Mouse (Mus musculus): ENCODE measurements at regions not wholly inside any gene's neighbourhood (a gene's known extent, or its start where the extent isn't known, plus 50 kb on each side); places are given as distances from the start of the nearest gene placed in this dataset.

DNA sequence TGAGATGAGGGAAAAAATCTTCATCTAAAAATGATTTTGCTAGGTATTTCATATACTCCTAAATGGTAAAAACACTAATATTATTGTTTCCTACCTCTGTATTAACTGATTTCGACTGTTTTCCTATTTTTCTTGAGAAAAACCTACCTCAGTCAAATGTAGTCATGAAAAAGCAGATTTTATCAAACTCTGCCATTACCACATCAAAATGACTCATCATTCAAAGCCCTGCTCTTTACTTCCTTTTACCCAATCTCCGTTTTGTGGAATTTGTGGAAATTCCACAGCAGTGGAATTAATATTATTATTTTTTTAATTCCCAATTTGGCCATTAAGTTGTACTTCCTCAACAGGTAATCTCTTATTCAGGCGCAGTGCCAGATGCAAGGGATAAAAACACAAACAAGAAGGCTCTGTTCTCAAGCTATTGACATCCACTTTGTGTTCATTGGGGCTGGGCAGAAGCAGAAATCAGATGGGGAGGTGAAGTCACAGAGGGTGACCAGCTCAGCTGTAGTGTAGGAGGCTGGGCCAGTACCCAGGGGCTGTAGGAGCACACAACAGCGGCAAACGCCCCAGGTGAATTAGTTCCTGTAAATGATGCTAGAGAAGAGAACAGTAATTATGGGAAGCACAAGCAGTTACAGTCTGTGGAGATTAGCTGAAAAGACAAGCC, 138.2 kb upstream of the Mocs2 start:
- TF ChIP-seq CTCF (IDR thresholded peaks at IDR 0.05; ENCODE audit: control insufficient read depth, insufficient read depth, insufficient read length) (no peak), CEBPB (IDR thresholded peaks at IDR 0.05; ENCODE audit: low read depth) (peak; percentile 53), MYOD1 (IDR thresholded peaks at IDR 0.05; ENCODE audit: control insufficient read depth, insufficient read length, low read depth) (no peak), MYOG (IDR thresholded peaks at IDR 0.05; ENCODE audit: control insufficient read depth, extremely low read depth, insufficient read length) (no peak), USF1 (IDR thresholded peaks at IDR 0.05; ENCODE audit: low read depth) (no peak), FOSL1 (IDR thresholded peaks at IDR 0.05; ENCODE audit: insufficient read depth, low read length, poor library complexity, severe bottlenecking) (no peak), MAX (IDR thresholded peaks at IDR 0.05) (no peak)
